In the genomic region with DNA sequence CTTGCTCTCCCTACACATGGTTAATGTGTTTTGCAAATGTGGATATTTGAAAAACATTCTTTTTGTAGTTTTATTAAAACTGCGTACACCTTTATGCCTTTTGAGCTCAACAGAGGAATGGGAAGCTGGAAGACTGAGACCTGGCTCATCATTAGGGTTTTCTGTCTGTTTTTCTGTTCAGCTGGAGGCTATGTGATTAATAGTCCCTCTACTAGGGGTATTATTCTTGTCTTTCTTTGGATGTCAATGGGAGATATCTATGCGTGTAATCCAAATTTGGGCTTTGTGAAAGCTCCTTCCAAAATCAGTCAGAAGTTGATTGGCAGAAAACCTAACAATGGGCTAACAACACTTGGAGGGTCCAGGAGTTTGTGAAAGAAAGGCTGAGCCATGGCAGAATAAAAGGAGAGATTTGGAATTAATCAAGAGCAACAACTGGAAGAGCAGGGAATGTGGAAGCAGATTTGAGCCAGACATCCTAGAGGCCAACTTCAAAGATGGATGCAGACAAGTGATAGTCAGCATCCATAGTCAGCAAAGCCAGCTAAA, we compare ENCODE assay signal across 17 mouse cellular contexts.
"Had no signal": no experiment of that assay in that cellular context is flagged by ENCODE, and none has a peak within 500 bp of the region (broad histone marks: within the 10 kb centered on the region; RNA-seq: fewer than 3 reads in every experiment).

No protein-coding gene starts in this region.

- H3K4me2 ChIP-seq: lung, embryonic 15.5 days; midbrain, embryonic 13.5 days; midbrain, embryonic 15.5 days; neural tube, embryonic 12.5 days; stomach, embryonic 15.5 days had no signal

- H3K36me3 ChIP-seq: lung, embryonic 15.5 days; midbrain, embryonic 10.5 days; midbrain, embryonic 13.5 days; midbrain, embryonic 15.5 days; neural tube, embryonic 12.5 days; stomach, embryonic 15.5 days had no signal

- H3K27me3 ChIP-seq: lung, embryonic 15.5 days; megakaryocyte, embryonic 14.5 days; midbrain, embryonic 13.5 days; midbrain, embryonic 15.5 days; neural tube, embryonic 12.5 days; stomach, embryonic 15.5 days had no signal

- ATAC-seq: lung, postnatal 0 days; midbrain, embryonic 13.5 days; midbrain, embryonic 15.5 days had no signal

- H3K9ac ChIP-seq: lung, embryonic 15.5 days; midbrain, embryonic 13.5 days; midbrain, embryonic 15.5 days; neural tube, embryonic 12.5 days; stomach, embryonic 15.5 days had no signal

- DNase-seq: lung, adult 2 months; lung, postnatal 14 days; lung, postnatal 36 days; right cerebral cortex, postnatal 14 days; thymus, adult 2 months; thymus, postnatal 25 days; thymus, postnatal 4 days had no signal

- H3K4me3 ChIP-seq: lung, embryonic 15.5 days; megakaryocyte, embryonic 14.5 days; midbrain, embryonic 10.5 days; midbrain, embryonic 13.5 days; midbrain, embryonic 15.5 days; neural tube, embryonic 12.5 days; stomach, embryonic 15.5 days had no signal

- H3K9me3 ChIP-seq: lung, embryonic 15.5 days; megakaryocyte, embryonic 14.5 days; midbrain, embryonic 10.5 days; midbrain, embryonic 13.5 days; midbrain, embryonic 15.5 days; neural tube, embryonic 12.5 days; stomach, embryonic 15.5 days had no signal

- H3K4me1 ChIP-seq: lung, embryonic 15.5 days; megakaryocyte, embryonic 14.5 days; midbrain, embryonic 13.5 days; midbrain, embryonic 15.5 days; neural tube, embryonic 12.5 days; stomach, embryonic 15.5 days had no signal

- H3K27ac ChIP-seq: lung, embryonic 15.5 days; macrophage; midbrain, embryonic 10.5 days; midbrain, embryonic 13.5 days; midbrain, embryonic 15.5 days; neural tube, embryonic 12.5 days; stomach, embryonic 15.5 days; stomach, postnatal 0 days had no signal
